Mouse (Mus musculus) midbrain, embryonic 14.5 days (tissue): ENCODE measurements around the gene Tjp1. TPM values are rescaled to one million over a fixed set of nuclear protein-coding genes. Genes with fewer than 3 reads are reported as not detected.

ENCODE experiments used
- ATAC-seq: fragments of 200-750 bp; cut with Nextera tagmentation; 2 replicates; pipeline ENCODE4 v1.8.0; 2017; ENCODE audit warnings: moderate number of reproducible peaks, moderate library complexity; ENCODE audit not compliant: low FRiP score, low TSS enrichment
- DNase-seq: peaks from one replicate; pipeline ENCODE4 v3.0.0-alpha.2; 2015
- H3K27ac ChIP-seq: fragments of 300-500 bp; sonication (generic); replicated peaks from 2 replicates; pipeline ENCODE4 v1.5.1; 2014; ENCODE audit warnings: mild to moderate bottlenecking, low read depth, low read length, moderate library complexity
- H3K27me3 ChIP-seq: fragments of 300-500 bp; sonication (generic); 2 replicates; pipeline ENCODE4 v1.6.1; 2014; ENCODE audit warnings: low read length, control low read depth, mixed read lengths; ENCODE audit not compliant: control insufficient read depth, insufficient read depth
- H3K36me3 ChIP-seq: fragments of 300-500 bp; sonication (generic); 2 replicates; pipeline ENCODE4 v1.6.1; 2014; ENCODE audit warnings: low read length, control low read depth; ENCODE audit not compliant: control insufficient read depth, insufficient read depth
- H3K4me1 ChIP-seq: fragments of 300-500 bp; sonication (generic); 2 replicates; pipeline ENCODE4 v1.6.1; 2014; ENCODE audit warnings: mild to moderate bottlenecking, antibody characterized with exemption, low read length, control low read depth; ENCODE audit not compliant: control insufficient read depth, insufficient read depth
- H3K4me2 ChIP-seq: fragments of 300-500 bp; sonication (generic); 2 replicates; pipeline ENCODE4 v1.6.1; 2014; ENCODE audit warnings: mild to moderate bottlenecking, low read length, moderate library complexity
- H3K4me3 ChIP-seq: fragments of 300-500 bp; sonication (generic); replicated peaks from 2 replicates; pipeline ENCODE4 v1.5.1; 2014; ENCODE audit warnings: low read depth, low read length
- H3K9ac ChIP-seq: fragments of 300-500 bp; sonication (generic); replicated peaks from 2 replicates; pipeline ENCODE4 v1.6.1; 2014; ENCODE audit warnings: mild to moderate bottlenecking, low read length, moderate library complexity
- H3K9me3 ChIP-seq: fragments of 300-500 bp; sonication (generic); 2 replicates; pipeline ENCODE4 v1.6.1; 2016; ENCODE audit warnings: low read length, control low read depth, mixed read lengths; ENCODE audit not compliant: control insufficient read depth
- WGBS: fragments of 180-500 bp; shearing (Covaris S2); extraction: QIAGEN DNeasy Blood & Tissue Kit; methylation state at CpG from one replicate; pipeline ENCODE4 v1.1.7; 2014; 5-methylcytosine and 5-hydroxymethylcytosine counted together
- polyA plus RNA-seq: library from polyadenylated mRNA; unstranded; fragments of >200 nt; fragmentation: Nextera tagmentation; extraction: Ambion mirVana; gene quantifications from 2 replicates; pipeline ENCODE4 v1.2.1, GENCODE M21; 2014

Tjp1 gene
- polyA plus RNA-seq, 1 experiment from 2014 or later: 22.4 TPM

- ATAC-seq (no peak), DNase-seq (no peak)
- H3K4me2 ChIP-seq: no peak overlapping the region
- WGBS: 41% methylated on average over 8 of the region's 8 CpGs
- no peaks in the 10 kb centered on the region for H3K36me3 ChIP-seq
- no peak overlapping the region for H3K27ac ChIP-seq
- no peak overlapping the region for H3K4me3 ChIP-seq
- 0 out of 2 replicates have a peak, but pooled peaks cover 4% of the 10 kb centered on the region for H3K4me1 ChIP-seq
- no peaks in the 10 kb centered on the region for H3K27me3 ChIP-seq
- H3K9ac ChIP-seq: no peak overlapping the region
- H3K9me3 ChIP-seq: no peaks in the 10 kb centered on the region
These were observed 57.4 kb downstream of the Tjp1 start for GRCm38 (mm10) chr7:65470214-65470613.

DNA sequence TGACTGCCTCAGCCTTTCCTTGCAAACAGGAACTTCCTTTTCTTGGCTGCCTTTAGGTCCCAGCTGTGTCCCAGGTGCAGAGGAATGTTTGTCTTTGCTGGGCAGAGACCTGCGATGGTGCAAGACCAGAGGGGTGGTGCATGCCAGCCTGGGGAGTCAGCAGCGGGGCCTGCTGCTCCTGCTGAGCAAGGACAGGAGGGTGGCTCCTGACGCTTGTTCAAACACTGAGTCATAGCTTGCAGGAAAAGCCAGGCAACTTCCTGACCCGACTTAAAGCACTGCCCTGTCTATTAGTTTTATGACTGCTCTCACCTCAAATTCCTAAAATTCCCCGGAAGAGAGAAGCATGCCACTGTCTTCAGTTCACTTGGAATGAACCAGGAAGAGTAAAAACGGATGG, 57.9 kb downstream of the Tjp1 start:
- Histone ChIP-seq H3K4me1 (0 out of 2 replicates have a peak, but pooled peaks cover 4% of the 10 kb centered on the region), H3K9ac (no peak overlapping the region), H3K36me3 (no peaks in the 10 kb centered on the region), H3K9me3 (no peaks in the 10 kb centered on the region), H3K4me3 (no peak overlapping the region), H3K4me2 (no peak overlapping the region), H3K27me3 (no peaks in the 10 kb centered on the region), H3K27ac (no peak overlapping the region)
- WGBS: 34% methylated on average over 6 of the region's 6 CpGs
- no peak for ATAC-seq
- no peak for DNase-seq

- H3K9me3 ChIP-seq: no peaks in the 10 kb centered on the region
- H3K4me2 ChIP-seq: no peak overlapping the region
- H3K27ac ChIP-seq: no peak overlapping the region
- DNase-seq: no peak
- ATAC-seq: no peak
- H3K36me3 ChIP-seq: no peaks in the 10 kb centered on the region
- H3K4me1 ChIP-seq: 0 out of 2 replicates have a peak, but pooled peaks cover 4% of the 10 kb centered on the region
- 85% methylated on average over 8 of the region's 8 CpGs for WGBS
- H3K4me3 ChIP-seq: no peak overlapping the region
- H3K9ac ChIP-seq: no peak overlapping the region
- no peaks in the 10 kb centered on the region for H3K27me3 ChIP-seq
These were observed 59.4 kb downstream of the Tjp1 start for GRCm38 (mm10) chr7:65468191-65468590.

DNA sequence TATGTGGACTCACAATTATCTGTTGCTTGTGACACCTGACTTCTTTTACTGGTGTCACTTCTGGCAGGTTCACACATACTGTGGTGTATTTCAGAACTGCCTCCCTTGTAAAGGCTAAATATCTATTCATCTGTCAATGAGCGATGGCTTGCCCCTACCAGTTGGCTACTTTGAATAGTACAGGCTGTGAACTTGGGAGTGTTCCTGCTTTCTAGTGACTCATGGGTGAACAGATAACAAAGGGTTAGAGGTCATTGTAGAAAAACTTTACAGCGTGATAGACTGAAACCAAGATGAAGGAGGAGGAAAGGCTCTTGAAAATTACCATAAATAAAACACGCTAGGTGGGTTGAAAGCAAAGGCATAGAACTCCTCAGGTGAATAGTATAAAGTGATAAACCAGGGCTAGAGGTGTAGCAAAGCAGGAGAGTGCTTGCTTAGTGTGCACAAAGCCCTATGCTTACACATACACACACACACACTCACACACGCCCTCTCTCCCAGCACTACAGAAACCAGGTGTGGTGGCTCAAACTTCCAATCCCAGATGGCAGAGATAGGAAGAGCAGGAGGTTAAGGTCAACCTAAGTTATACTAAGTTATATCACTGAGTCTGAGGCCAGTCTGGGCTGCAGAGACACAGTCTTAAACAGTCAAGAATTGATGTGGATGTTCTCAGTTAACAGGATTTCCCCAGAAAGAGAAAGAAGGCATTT, 60.1 kb downstream of the Tjp1 start:
- H3K27ac ChIP-seq: no peak overlapping the region
- 92% methylated on average over 4 of the region's 4 CpGs for whole genome bisulfite sequencing
- no peak for ATAC-seq

DNA sequence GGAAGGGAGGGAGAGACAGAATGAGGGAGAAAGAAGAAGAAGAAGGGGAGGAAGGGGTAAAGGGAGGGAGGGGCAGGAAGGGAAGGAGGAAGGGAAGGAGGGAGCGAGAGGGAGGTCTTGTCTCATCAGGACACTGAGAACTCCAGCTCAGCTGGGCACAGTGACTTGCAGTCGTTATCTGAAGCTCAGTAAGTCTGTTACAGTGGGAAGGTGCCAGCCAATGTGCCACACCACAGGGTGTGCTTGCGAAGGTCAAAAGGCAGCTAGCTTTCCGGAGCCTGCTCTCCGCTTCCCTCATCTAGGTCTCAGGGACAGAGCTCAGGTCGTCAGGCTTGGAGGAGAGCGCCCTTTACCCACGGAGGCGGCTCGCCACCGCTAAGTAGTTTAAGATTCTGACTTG, 61.4 kb downstream of the Tjp1 start:
- Histone ChIP-seq H3K9me3 (no peaks in the 10 kb centered on the region), H3K9ac (no peak overlapping the region), H3K4me2 (no peak overlapping the region), H3K4me3 (no peak overlapping the region), H3K27me3 (no peaks in the 10 kb centered on the region), H3K4me1 (0 out of 2 replicates have a peak, but pooled peaks cover 4% of the 10 kb centered on the region), H3K36me3 (no peaks in the 10 kb centered on the region), H3K27ac (no peak overlapping the region)
- DNase-seq (no peak), ATAC-seq (no peak)
- 48% methylated on average over 11 of the region's 11 CpGs for WGBS

More for the DNA sequence above, 60.1 kb downstream of the Tjp1 start:
- H3K4me2 ChIP-seq: no peak overlapping the region
- no peaks in the 10 kb centered on the region for H3K36me3 ChIP-seq
- no peaks in the 10 kb centered on the region for H3K9me3 ChIP-seq
- H3K9ac ChIP-seq: no peak overlapping the region
- no peaks in the 10 kb centered on the region for H3K27me3 ChIP-seq
- 0 out of 2 replicates have a peak, but pooled peaks cover 4% of the 10 kb centered on the region for H3K4me1 ChIP-seq
- DNase-seq: no peak
- H3K4me3 ChIP-seq: no peak overlapping the region

DNA sequence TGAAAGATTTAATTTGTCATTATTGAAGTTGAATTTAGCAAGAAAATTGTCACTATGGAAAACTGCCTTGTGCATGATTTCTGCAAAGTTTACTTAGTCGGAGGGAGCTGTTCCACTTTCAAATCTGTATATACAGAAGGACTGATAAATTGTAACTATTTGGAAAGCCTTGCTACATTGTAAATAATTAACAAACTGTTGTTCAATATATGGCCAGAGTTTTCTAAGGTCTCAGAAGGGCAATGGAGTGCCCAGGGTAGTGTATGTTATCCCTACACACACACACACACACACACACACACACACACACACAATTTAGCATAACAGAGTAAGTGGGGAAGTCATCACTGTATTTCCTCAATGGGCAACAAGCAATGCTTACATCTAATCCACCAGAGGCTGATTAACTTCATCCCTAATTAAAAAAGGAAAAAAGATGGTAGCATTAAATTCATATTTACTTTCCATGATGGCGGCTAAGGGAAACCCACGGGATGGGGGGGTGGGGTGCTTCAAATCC, 63.0 kb downstream of the Tjp1 start:
- Histone ChIP-seq H3K4me2 (no peak overlapping the region), H3K9ac (no peak overlapping the region), H3K27me3 (no peaks in the 10 kb centered on the region), H3K4me3 (no peak overlapping the region), H3K36me3 (no peaks in the 10 kb centered on the region), H3K9me3 (no peaks in the 10 kb centered on the region), H3K27ac (no peak overlapping the region), H3K4me1 (0 out of 2 replicates have a peak, but pooled peaks cover 4% of the 10 kb centered on the region)
- WGBS: 79% methylated on average over 3 of the region's 3 CpGs
- ATAC-seq (no peak), DNase-seq (no peak)

- WGBS: 84% methylated on average over 4 of the region's 4 CpGs
These were observed 64.1 kb downstream of the Tjp1 start for GRCm38 (mm10) chr7:65463438-65463837.

GRCm38 (mm10) chr7:65461412-65461811, 66.2 kb downstream of the Tjp1 start:
- H3K36me3 ChIP-seq: no peaks in the 10 kb centered on the region
- H3K27ac ChIP-seq: no peak overlapping the region
- H3K9me3 ChIP-seq: no peaks in the 10 kb centered on the region
- no peaks in the 10 kb centered on the region for H3K27me3 ChIP-seq
- no peak overlapping the region for H3K9ac ChIP-seq
- ATAC-seq (no peak), DNase-seq (no peak)
- no peak overlapping the region for H3K4me2 ChIP-seq
- H3K4me1 ChIP-seq: no peaks in the 10 kb centered on the region
- H3K4me3 ChIP-seq: no peak overlapping the region
- 71% methylated on average over 1 of the region's 1 CpGs for WGBS

More at GRCm38 (mm10) chr7:65463438-65463837, 64.1 kb downstream of the Tjp1 start:
- ATAC-seq: no peak
- H3K9ac ChIP-seq: no peak overlapping the region
- no peaks in the 10 kb centered on the region for H3K27me3 ChIP-seq
- no peak overlapping the region for H3K27ac ChIP-seq
- no peak for DNase-seq
- no peak overlapping the region for H3K4me3 ChIP-seq
- no peaks in the 10 kb centered on the region for H3K36me3 ChIP-seq
- 0 out of 2 replicates have a peak, but pooled peaks cover 4% of the 10 kb centered on the region for H3K4me1 ChIP-seq
- H3K4me2 ChIP-seq: no peak overlapping the region
- H3K9me3 ChIP-seq: no peaks in the 10 kb centered on the region

DNA sequence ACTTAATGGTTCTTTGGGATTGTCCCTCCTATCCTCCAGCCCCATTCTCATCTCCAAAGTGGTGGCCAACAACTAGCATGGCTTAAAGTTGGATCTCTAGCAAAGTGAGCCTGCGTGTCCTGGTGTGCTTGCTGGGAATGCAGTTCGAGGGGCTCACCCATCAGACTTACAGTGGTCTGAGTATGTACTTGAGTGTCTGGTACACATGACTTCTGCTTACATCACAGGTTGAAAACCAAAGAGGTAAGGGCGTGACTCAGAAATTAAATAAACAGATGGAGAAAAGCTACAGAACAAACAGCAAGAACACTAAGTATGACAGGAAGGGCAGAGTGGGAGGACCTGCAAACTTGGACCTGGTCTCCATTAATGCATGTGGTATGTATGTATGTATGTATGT, 67.4 kb downstream of the Tjp1 start:
- no peak for ATAC-seq
- Histone ChIP-seq H3K27me3 (no peaks in the 10 kb centered on the region), H3K4me2 (no peak overlapping the region), H3K36me3 (no peaks in the 10 kb centered on the region), H3K9me3 (no peaks in the 10 kb centered on the region), H3K4me3 (no peak overlapping the region), H3K9ac (no peak overlapping the region), H3K4me1 (no peaks in the 10 kb centered on the region), H3K27ac (no peak overlapping the region)
- DNase-seq: no peak
- WGBS: 93% methylated on average over 3 of the region's 3 CpGs
